Mouse (Mus musculus) adrenal gland (tissue): ENCODE data around the gene Snrpf.

ENCODE experiments used
- intact Hi-C: fragments of 180-260 bp; cut with DNase I; formaldehyde crosslinking; loops from one replicate; pipeline ENCODE4 v1.15.1; 2025

The Snrpf gene

DNA sequence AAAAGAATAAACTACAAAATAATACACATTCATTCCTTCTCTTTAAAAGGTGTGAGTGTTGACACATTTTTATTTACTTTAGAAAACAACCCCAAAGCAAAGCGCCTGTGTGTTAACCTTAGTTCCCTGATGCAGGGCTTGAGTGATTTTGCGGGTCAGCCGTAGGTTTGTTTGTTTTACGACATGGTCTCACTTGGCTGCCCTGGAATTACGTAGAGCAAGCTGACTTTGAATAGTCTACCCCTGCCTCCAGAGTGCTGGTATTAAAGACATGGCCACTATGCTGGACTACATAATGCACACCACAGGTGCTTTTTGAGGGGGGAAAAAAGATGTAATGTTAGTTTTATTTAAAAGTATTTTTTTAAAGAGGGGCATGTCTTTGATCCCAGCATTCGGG lies 50.7 kb downstream of the Snrpf start:
- intact Hi-C loops, result no loop called here

DNA sequence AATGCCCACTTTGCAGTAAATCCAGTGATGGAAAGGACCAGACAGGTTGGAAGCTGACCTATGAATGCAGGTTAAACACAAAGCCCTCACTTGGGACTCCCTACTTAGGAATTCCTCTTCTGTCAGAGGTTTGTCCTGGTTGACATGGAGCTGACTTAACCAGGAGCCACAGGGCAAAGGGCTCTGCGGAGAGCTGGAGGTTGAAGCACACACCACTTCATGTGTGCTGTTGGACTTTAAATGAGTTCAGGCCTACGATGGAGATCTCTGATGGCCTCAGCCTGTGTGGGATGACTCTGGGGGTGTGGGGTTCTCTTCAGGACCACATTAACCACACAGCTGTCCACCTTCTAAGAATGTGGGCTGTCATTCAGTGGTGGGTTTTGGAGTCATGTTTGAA lies 51.2 kb downstream of the Snrpf start:
- intact Hi-C loops, result no loop called here
